Mouse (Mus musculus): Measurements from ENCODE around the gene Tgm2. TPM values are rescaled to one million over a fixed set of nuclear protein-coding genes. Genes with fewer than 3 reads are reported as not detected.

Tgm2 gene
- total RNA-seq, 1 experiment from 2014 or later, result 69.0 TPM

GRCm38 (mm10) chr2:158067260-158067824 lies 78.9 kb downstream of the Tgm2 start:
- DNase-seq, result no peak

- no peak for DNase-seq
Measured at GRCm38 (mm10) chr2:158066456-158066855, 79.8 kb downstream of the Tgm2 start.

Other genes starting within 250 kb of the Tgm2 start
- gene Vstm2l, start 231.8 kb downstream of the Tgm2 start, total RNA-seq (2021), result 1.7 and 7.7 TPM in 2 replicates
- gene Tti1, start 118.0 kb downstream of the Tgm2 start, total RNA-seq (2021), result 20.9 and 21.4 TPM in 2 replicates
- gene Rprd1b, start 117.9 kb downstream of the Tgm2 start, total RNA-seq (2021), result 31.5 and 31.9 TPM in 2 replicates
- 2.0 and 2.4 TPM in 2 replicates for gene D630003M21Rik, start 82.8 kb upstream of the Tgm2 start, total RNA-seq (2021)
- gene Bpi, start 111.7 kb upstream of the Tgm2 start, total RNA-seq (2021), result not detected in 2 replicates
- 19.6 and 34.2 TPM in 2 replicates for gene Lbp, start 160.1 kb upstream of the Tgm2 start, total RNA-seq (2021)
- gene Snhg11, start 229.2 kb upstream of the Tgm2 start, total RNA-seq (2021), result 3.5 and 6.6 TPM in 2 replicates